Mouse (Mus musculus): ENCODE measurements around the gene Lamtor1.

The Lamtor1 gene

DNA sequence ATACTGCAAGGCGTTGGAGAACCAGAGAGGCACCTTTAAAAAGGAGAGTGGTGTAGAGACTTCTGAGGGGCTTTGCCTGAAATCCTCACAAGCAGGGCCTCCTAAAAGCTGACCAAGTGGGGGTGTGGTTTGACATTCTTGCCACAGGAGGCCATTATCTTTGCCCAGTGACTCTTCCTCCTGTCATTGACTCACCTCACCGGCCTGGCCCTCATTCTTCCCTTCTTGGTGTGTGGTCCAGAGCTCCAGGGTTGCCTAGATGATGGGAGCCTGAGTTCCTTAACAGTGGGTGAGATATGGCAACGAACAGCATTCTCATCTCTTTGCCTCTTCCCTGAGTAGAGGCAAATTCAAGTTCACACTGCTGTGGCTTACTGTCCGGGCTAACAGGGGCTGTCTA, 50.2 kb downstream of the Lamtor1 start:
- no peak for DNase-seq (ENCODE audit: low spot score)

DNA sequence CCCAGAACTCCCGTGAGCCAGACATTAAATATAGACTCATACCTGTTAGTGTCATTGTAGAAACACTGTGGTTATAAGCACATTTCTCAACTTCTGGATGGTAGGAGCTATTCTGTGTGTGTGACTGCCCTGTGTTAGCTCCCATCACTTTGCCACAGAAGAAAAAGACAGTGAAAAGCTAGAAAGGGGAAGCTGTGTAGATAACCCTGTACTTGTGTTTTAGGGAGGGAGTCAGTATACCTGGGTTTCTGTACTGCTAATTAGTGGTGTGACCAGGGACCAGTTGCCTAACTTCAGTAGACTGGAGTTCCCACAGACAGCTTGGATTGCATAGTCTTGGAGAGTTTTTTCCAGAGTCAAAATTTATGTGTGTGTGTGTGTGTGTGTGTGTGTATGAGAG, 50.8 kb downstream of the Lamtor1 start:
- no peak for DNase-seq (ENCODE audit: low spot score)

DNA sequence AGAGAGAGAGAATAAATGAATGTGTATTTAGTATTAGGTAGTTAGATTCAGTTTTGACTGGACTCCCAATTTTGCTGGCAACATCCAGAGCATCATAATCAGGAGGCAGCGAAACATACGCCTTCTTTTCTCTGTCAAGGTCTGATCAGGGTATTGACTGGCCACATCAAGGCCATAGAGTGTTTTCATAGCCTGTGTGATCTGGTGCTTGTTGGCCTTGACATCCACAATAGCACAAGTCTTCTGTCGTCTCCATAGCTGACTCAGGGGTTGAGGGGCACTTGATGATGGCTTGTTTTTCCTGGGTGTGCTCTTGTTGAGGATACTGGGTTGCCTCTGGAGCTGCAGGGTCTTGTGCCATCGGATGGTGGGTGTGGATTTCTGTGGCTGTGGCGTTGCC, 51.2 kb downstream of the Lamtor1 start:
- DNase-seq (ENCODE audit: low spot score) = no peak

DNA sequence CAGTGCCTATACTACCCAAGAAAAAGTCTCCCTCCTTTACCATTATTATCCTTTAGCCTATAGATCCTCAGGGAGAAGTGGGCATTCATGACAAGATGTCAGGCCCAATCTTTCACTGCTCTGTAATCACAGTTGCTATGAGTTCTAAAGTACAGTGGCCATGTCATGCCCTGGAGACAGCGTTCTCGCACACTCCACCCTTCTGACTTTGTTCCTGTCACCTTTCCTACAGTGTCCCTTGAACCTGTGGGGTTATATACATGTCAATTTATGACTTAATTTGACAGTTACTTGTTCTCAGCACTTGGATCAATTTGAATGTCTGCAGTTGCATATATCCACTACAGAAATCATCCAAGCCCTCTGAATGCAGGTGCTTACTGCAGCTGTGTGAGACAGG, 57.1 kb downstream of the Lamtor1 start:
- no peak for DNase-seq (ENCODE audit: low spot score)

DNA sequence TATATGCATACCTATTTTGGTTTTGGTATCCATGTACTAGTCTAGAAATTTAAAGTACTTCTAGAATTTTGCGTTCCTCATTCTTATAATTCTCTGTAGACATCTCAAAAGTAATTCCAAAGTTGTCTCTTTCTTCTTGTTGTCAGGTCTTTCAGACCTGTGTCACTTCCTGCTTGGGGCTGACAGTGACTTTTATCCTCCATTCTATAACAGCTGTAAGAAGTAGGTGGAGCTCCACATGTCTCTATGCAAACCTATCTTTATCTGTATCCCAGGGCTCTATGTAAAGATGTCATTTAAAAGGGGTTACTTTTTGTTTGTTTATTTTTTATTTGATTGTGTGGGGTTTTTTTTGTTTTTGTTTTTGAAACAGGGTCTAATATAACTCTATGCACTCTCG, 57.9 kb downstream of the Lamtor1 start:
- no peak for DNase-seq (ENCODE audit: low spot score)

DNA sequence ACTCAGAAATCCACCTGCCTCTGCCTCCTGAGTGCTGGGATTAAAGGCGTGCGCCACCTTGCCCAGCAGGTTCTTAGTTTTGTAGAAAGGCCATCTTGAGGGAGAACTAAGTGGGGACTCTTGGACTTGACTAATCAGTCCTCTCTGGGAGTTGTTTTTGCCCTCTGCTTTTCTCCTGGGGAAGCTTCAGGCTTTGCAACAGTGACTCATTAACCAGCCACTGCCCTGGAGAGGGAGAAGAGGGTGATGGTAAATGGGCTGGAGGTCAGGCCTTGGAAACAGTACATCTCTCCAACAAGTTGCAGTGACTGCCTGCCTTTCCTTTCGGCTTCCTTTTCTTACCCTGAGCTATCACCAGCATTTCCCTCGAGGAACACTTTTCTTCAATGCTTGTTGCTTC, 58.8 kb downstream of the Lamtor1 start:
- DNase-seq (ENCODE audit: low spot score) = no peak

DNA sequence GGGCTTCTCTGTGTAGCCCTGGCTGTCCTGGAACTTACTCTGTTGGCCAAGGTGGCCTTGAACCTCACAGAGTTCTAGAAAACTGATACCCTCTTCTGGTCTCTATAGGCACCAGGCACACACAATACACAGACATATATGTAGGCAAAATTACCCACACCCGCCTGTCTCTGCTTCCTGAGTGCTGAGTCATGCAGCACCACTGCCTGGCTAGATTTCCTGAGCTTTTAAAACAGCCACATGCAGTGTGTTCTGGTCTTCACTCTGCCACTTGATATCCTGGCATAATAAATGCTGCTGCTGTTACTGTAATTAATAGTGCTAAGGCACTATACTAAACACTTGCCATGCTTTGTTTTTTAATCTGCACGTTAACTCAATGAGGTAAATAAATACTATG, 59.9 kb downstream of the Lamtor1 start:
- no peak for DNase-seq (ENCODE audit: low spot score)

DNA sequence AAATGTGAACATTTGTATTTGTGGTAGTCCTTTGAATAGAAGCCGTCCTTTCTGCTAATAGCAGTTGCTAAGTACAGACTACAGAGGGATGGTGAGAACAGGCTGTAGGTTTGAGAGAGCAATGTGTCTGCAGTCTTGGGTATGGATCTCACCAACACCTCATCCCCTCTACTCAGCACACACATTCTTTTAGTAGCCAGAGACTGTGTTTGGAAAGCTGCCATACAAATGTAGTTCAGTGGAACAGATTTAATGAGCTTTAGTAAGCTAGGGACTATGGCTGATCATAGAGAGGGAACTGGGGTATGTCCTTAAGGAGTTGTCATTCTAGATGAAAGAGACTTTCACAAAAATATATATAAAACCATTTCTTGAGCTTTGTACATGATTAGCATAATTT, 61.6 kb downstream of the Lamtor1 start:
- DNase-seq (ENCODE audit: low spot score) = no peak

DNA sequence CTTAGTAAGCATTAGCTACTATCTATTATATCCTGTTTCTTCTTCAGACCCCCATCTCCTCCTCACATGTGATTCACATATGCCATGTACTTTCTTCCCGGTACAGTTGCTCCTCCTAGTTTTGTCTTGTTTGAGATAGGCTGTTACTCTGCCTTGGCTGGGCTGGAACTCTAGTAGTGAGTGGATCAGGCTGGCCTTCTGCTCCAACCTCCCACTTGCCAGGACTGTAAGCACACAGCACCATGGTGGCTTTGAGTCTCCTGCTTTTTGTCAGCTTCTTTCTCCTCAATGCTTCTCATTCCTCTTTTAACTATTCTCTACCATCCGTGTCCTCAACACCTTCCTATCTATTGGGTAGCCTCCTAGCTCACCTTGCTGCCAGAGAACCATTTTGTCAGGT, 63.0 kb downstream of the Lamtor1 start:
- no peak for DNase-seq (ENCODE audit: low spot score)

DNA sequence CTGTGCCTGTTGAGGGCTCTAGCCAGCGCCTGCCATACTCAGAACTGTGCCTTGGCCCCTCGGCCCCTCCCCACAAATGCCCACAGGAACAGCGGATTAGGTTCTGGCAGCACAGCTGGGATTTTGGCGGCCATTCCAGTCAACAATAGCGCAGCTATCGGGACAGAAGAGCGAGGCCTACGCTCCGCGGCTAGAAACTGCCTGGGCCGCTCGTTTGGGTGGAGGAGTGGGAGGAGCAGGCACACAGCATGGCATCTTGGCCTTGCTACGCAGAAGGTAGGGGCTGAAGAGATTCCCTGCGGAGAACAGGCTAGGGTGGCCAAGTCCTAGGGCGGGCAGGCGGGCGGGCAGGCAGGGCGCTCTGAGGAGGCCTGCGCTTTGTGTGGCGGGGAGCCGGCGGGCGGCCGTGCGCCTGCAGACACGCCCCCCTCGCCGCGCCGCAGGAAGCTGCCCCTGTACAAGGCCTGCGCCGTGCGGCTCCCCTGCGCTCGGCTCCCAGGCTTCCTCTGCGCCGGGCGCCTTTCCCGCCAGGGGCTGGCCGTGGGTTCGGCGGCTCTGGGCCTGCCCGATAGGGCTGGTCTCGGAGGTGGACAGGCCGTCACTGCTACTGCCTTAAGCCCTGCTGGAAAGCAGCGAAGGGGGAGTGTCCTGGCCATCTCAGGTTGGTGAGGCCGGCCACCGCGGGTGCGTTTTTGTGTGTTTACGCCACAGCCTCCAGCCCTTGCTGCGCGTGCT, 64.2 kb downstream of the Lamtor1 start:
- DNase-seq (ENCODE audit: low spot score) = peak; percentile 64

DNA sequence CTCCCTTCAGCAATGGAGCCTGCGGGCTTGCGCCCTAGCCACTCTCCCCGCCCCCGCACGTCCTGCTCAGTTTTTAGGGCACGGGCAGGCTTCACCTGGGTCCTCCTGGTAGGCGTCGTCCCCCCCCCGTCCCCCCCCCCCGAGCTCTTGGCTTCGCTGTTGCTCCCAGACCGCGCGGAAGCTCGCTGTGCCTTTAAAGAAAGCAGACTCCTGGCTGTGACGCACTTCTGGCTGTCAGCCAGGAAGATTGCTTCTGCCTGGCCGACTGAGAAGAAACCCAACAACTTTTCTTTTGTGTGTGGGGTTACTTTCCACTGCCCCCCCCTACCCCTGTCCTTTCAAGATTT, 64.7 kb downstream of the Lamtor1 start:
- DNase-seq (ENCODE audit: low spot score) = peak; percentile 78

DNA sequence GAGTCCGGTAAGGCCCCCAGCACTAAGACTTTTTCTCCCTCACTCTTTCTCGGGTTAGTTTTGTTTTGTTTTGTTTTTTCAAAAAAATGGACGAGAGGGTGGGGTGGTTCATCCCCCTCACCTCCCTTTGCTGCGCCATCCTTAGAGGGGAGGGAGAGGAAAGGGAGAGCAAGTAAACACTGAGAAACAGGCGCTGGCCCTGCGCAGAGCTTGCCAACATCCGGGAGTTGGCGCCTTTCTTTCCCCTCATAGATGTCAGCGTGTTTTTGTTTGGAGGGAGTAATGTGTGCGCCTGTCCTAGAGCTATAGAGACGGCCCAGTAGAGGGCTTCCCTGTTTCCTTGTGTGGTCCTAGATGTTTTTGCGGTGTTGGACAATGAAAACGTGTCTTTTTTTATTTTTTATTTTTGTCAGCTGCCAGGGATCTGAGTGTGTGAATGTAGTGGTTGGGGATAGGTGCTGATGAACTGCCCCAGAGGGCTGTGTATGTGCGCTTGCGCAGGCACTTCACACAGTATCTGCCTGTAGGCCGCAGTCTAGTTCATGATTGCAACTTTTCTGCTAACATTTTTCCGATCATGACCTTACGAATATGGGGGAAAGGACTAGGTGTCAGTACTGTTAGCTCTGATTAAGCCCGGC, 65.2 kb downstream of the Lamtor1 start:
- peak; percentile 61 for DNase-seq (ENCODE audit: low spot score)

DNA sequence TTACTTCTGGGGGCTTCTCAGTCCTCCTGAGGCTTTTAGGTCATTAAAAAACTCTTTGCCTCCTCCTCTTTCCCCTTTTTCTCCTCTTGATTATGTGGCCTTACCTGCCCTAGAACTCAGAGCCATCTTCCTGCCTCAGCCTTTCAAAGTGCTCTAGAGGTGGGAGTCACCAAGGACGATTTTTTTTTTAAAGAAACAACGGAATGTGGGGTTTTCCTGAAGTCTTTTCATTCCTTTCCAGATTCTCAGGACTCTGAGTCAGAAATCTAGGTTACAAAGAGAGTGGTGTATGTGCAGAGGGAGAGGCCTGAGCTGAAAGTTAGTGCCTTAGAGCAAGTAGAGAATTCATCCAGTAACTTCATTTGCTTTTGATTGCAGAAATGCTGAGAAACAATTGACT, 66.0 kb downstream of the Lamtor1 start:
- no peak for DNase-seq (ENCODE audit: low spot score)

DNA sequence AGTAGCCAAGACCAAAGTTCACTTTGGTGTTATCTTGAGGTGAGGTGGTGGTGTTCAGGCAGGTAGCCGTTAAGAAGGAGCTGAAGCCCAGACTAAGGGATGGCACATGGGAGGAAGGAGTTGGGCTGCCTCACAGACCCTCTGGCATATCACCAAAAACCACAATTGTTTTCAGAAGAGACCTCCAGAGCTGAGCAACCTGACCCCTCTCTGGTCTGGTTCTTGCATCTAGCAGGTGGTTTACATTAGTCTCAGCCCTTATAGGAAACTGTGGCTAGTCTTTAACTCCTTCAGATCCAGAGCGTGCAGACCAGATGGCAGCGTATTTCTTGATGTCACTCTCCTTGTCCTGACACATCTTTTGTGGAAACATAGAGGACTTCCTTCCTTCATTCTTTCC, 68.0 kb downstream of the Lamtor1 start:
- no peak for DNase-seq (ENCODE audit: low spot score)

DNA sequence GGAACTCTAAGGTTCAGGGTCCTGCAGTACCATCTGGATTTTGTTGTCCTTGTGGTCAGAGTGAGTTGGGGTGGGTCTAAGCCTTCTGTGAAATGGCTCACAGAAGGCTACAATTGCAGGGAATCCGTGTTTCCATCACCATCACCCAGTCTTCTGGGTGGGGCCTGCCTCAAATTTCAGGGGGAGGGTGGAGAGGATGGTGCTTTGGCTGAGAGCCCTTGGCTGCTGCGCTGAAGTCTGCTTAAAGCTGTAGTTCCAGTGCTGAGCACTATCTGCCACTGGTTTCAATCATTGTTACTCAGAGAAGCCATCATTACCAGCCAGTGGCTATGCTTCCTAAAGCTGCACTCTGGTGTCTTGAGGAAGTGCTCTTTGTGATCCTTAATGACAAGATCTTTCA, 68.8 kb downstream of the Lamtor1 start:
- no peak for DNase-seq (ENCODE audit: low spot score)
